ENCODE assay signal across 10 mouse cellular contexts in genomic region chr19:47337191-47337590, GRCm38 (mm10).
"Had no signal": no experiment of that assay in that cellular context is flagged by ENCODE, and none has a peak within 500 bp of the region (broad histone marks: within the 10 kb centered on the region; RNA-seq: fewer than 3 reads in every experiment).

No protein-coding gene starts in this region.

- H3K4me3 ChIP-seq: limb, embryonic 15.5 days; liver, embryonic 13.5 days; midbrain, embryonic 12.5 days; midbrain, embryonic 15.5 days had no signal

- H3K27me3 ChIP-seq: limb, embryonic 15.5 days had no signal

- H3K36me3 ChIP-seq: limb, embryonic 12.5 days; limb, embryonic 15.5 days; liver, embryonic 13.5 days; midbrain, embryonic 12.5 days; midbrain, embryonic 15.5 days; neural tube, embryonic 12.5 days; neural tube, embryonic 15.5 days had no signal

- H3K4me2 ChIP-seq: liver, embryonic 13.5 days had no signal

- H3K9ac ChIP-seq: limb, embryonic 12.5 days; limb, embryonic 15.5 days; liver, embryonic 13.5 days; lung, embryonic 14.5 days; midbrain, embryonic 12.5 days; midbrain, embryonic 15.5 days; neural tube, embryonic 12.5 days; neural tube, embryonic 15.5 days had no signal

- H3K9me3 ChIP-seq: limb, embryonic 12.5 days; limb, embryonic 15.5 days; liver, embryonic 13.5 days; midbrain, embryonic 12.5 days; midbrain, embryonic 15.5 days; neural tube, embryonic 12.5 days; neural tube, embryonic 15.5 days had no signal

- H3K27ac ChIP-seq: limb, embryonic 12.5 days; limb, embryonic 15.5 days; liver, embryonic 13.5 days; macrophage; midbrain, embryonic 12.5 days; midbrain, embryonic 15.5 days; neural tube, embryonic 12.5 days; neural tube, embryonic 15.5 days; stomach, postnatal 0 days had no signal
